Mouse (Mus musculus): ENCODE measurements around the gene Itgb5. TPM values are rescaled to one million over a fixed set of nuclear protein-coding genes. Genes with fewer than 3 reads are reported as not detected.

The Itgb5 gene
- total RNA-seq, 2 experiments from 2014 or later, result 38.0 to 40.3 TPM

- DNase-seq (ENCODE audit: low spot score in 2 of 2), result no peak
These were observed 67.3 kb downstream of the Itgb5 start for GRCm38 (mm10) chr16:33896801-33897200.

- no peak for DNase-seq (ENCODE audit: low spot score in 2 of 2)
These were observed 74.4 kb downstream of the Itgb5 start for GRCm38 (mm10) chr16:33903664-33904441.

GRCm38 (mm10) chr16:33904553-33904952 is 75.1 kb downstream of the Itgb5 start:
- DNase-seq (ENCODE audit: low spot score in 2 of 2), result no peak

- no peak for DNase-seq (ENCODE audit: low spot score in 2 of 2)
These were observed 78.8 kb downstream of the Itgb5 start for GRCm38 (mm10) chr16:33908239-33908638.

GRCm38 (mm10) chr16:33914997-33915396 is 85.5 kb downstream of the Itgb5 start:
- DNase-seq (ENCODE audit: low spot score in 2 of 2), result no peak

GRCm38 (mm10) chr16:33916473-33917251 is 87.2 kb downstream of the Itgb5 start:
- no peak for DNase-seq (ENCODE audit: low spot score in 2 of 2)

GRCm38 (mm10) chr16:33917390-33917789 is 87.9 kb downstream of the Itgb5 start:
- DNase-seq (ENCODE audit: low spot score in 2 of 2), result no peak

GRCm38 (mm10) chr16:33917926-33918325 is 88.5 kb downstream of the Itgb5 start:
- DNase-seq (ENCODE audit: low spot score in 2 of 2), result no peak

- DNase-seq (ENCODE audit: low spot score in 2 of 2), result no peak
These were observed 92.0 kb downstream of the Itgb5 start for GRCm38 (mm10) chr16:33921514-33921913.

- DNase-seq (ENCODE audit: low spot score in 2 of 2), result no peak
These were observed 92.9 kb downstream of the Itgb5 start for GRCm38 (mm10) chr16:33922111-33923000.

- no peak for DNase-seq (ENCODE audit: low spot score in 2 of 2)
These were observed 93.5 kb downstream of the Itgb5 start for GRCm38 (mm10) chr16:33923001-33923316.

GRCm38 (mm10) chr16:33923758-33924157 is 94.3 kb downstream of the Itgb5 start:
- no peak for DNase-seq (ENCODE audit: low spot score in 2 of 2)

GRCm38 (mm10) chr16:33927263-33927824 is 97.9 kb downstream of the Itgb5 start:
- DNase-seq (ENCODE audit: low spot score in 2 of 2), result no peak

- no peak for DNase-seq (ENCODE audit: low spot score in 2 of 2)
These were observed 99.5 kb downstream of the Itgb5 start for GRCm38 (mm10) chr16:33928788-33929462.

- DNase-seq (ENCODE audit: low spot score in 2 of 2), result no peak
These were observed 101.3 kb downstream of the Itgb5 start for GRCm38 (mm10) chr16:33930785-33931184.

- no peak for DNase-seq (ENCODE audit: low spot score in 2 of 2)
These were observed 102.2 kb downstream of the Itgb5 start for GRCm38 (mm10) chr16:33931682-33932081.

GRCm38 (mm10) chr16:33932126-33932525 is 102.7 kb downstream of the Itgb5 start:
- DNase-seq (ENCODE audit: low spot score in 2 of 2), result no peak

GRCm38 (mm10) chr16:33933411-33933810 is 103.9 kb downstream of the Itgb5 start:
- no peak for DNase-seq (ENCODE audit: low spot score in 2 of 2)

GRCm38 (mm10) chr16:33934701-33935406 is 105.4 kb downstream of the Itgb5 start:
- peak; percentile 19 to 30 for DNase-seq (ENCODE audit: low spot score in 2 of 2)

- no peak for DNase-seq (ENCODE audit: low spot score in 2 of 2)
These were observed 105.9 kb downstream of the Itgb5 start for GRCm38 (mm10) chr16:33935407-33935785.
